Mouse (Mus musculus) lung, embryonic 14.5 days (tissue): Measurements from ENCODE around the gene Agtrap. TPM values are rescaled to one million over a fixed set of nuclear protein-coding genes. Genes with fewer than 3 reads are reported as not detected.

Experiments
- ATAC-seq: fragments of 200-750 bp; cut with Nextera tagmentation; 2 replicates; pipeline ENCODE4 v1.8.0; 2017; ENCODE audit warnings: mild to moderate bottlenecking, moderate TSS enrichment, moderate library complexity; ENCODE audit not compliant: insufficient read depth
- DNase-seq: peaks from one replicate; pipeline ENCODE4 v3.0.0-alpha.2; 2015
- H3K27ac ChIP-seq: fragments of 300-500 bp; sonication (generic); 2 replicates; pipeline ENCODE4 v1.5.1; 2014; ENCODE audit warnings: low read depth, mild to moderate bottlenecking, moderate library complexity
- H3K27me3 ChIP-seq: fragments of 300-500 bp; sonication (generic); 2 replicates; pipeline ENCODE4 v1.6.1; 2014; ENCODE audit warnings: low read length, control low read depth; ENCODE audit not compliant: insufficient read depth
- H3K36me3 ChIP-seq: fragments of 300-500 bp; sonication (generic); 2 replicates; pipeline ENCODE4 v1.6.1; 2014; ENCODE audit warnings: control low read depth; ENCODE audit not compliant: insufficient read depth
- H3K4me1 ChIP-seq: fragments of 300-500 bp; sonication (generic); 2 replicates; pipeline ENCODE4 v1.6.1; 2014; ENCODE audit warnings: antibody characterized with exemption, control low read depth; ENCODE audit not compliant: insufficient read depth
- H3K4me2 ChIP-seq: fragments of 300-500 bp; sonication (generic); 2 replicates; pipeline ENCODE4 v1.6.1; 2014; ENCODE audit warnings: mild to moderate bottlenecking
- H3K4me3 ChIP-seq: fragments of 300-500 bp; sonication (generic); 2 replicates; pipeline ENCODE4 v1.5.1; 2014; ENCODE audit warnings: low read depth, low read length
- H3K9ac ChIP-seq: fragments of 300-500 bp; sonication (generic); 2 replicates; pipeline ENCODE4 v1.6.1; 2014
- H3K9me3 ChIP-seq: fragments of 300-500 bp; sonication (generic); 2 replicates; pipeline ENCODE4 v1.6.1; 2016; ENCODE audit warnings: low read depth, low read length, control low read depth
- CTCF ChIP-seq: IDR thresholded peaks from 2 replicates; pipeline ENCODE4 v1.5.1; 2016; ENCODE audit warnings: antibody characterized with exemption, low read depth
- WGBS: fragments of 180-500 bp; shearing (Covaris S2); extraction: QIAGEN DNeasy Blood & Tissue Kit; methylation state at CpG from one replicate; pipeline ENCODE4 v1.1.7; 2014; 5-methylcytosine and 5-hydroxymethylcytosine counted together
- polyA plus RNA-seq: library from polyadenylated mRNA; unstranded; fragments of >200 nt; fragmentation: Nextera tagmentation; extraction: Ambion mirVana; gene quantifications from 2 replicates; pipeline ENCODE4 v1.2.1, GENCODE M21; 2014

Agtrap gene
- polyA plus RNA-seq, 1 experiment from 2014 or later: 14.2 TPM

- Histone ChIP-seq H3K9ac (no peak overlapping the region), H3K27me3 (no peaks in the 10 kb centered on the region), H3K27ac (no peak overlapping the region), H3K4me2 (no peak overlapping the region), H3K36me3 (peaks cover 58% of the 10 kb centered on the region), H3K4me1 (no peaks in the 10 kb centered on the region), H3K4me3 (no peak overlapping the region), H3K9me3 (no peaks in the 10 kb centered on the region)
- WGBS: 62% methylated on average over 5 of the region's 5 CpGs
- peak; percentile 40 for TF ChIP-seq CTCF
- DNase-seq (no peak), ATAC-seq (no peak)
Observed at GRCm38 (mm10) chr4:148057661-148058209, 30.1 kb downstream of the Agtrap start.

- H3K4me3 ChIP-seq: no peak overlapping the region
- H3K27ac ChIP-seq: no peak overlapping the region
Observed at GRCm38 (mm10) chr4:148056801-148057200, 31.0 kb downstream of the Agtrap start.

GRCm38 (mm10) chr4:148056246-148056645 is 31.6 kb downstream of the Agtrap start:
- H3K4me2 ChIP-seq: no peak overlapping the region
- H3K4me3 ChIP-seq: no peak overlapping the region
- no peak overlapping the region for H3K27ac ChIP-seq
- DNase-seq (no peak), ATAC-seq (no peak)
- no peak overlapping the region for H3K9ac ChIP-seq
- H3K9me3 ChIP-seq: no peaks in the 10 kb centered on the region
- no peak for TF ChIP-seq CTCF
- H3K4me1 ChIP-seq: no peaks in the 10 kb centered on the region
- WGBS: 84% methylated on average over 7 of the region's 7 CpGs
- peaks cover 72% of the 10 kb centered on the region for H3K36me3 ChIP-seq
- no peaks in the 10 kb centered on the region for H3K27me3 ChIP-seq

More at GRCm38 (mm10) chr4:148056801-148057200, 31.0 kb downstream of the Agtrap start:
- TF ChIP-seq CTCF: no peak
- Histone ChIP-seq H3K9me3 (no peaks in the 10 kb centered on the region), H3K9ac (no peak overlapping the region), H3K4me2 (no peak overlapping the region), H3K36me3 (peaks cover 67% of the 10 kb centered on the region), H3K4me1 (no peaks in the 10 kb centered on the region), H3K27me3 (no peaks in the 10 kb centered on the region)
- ATAC-seq (no peak), DNase-seq (no peak)
- WGBS: 85% methylated on average over 4 of the region's 4 CpGs

GRCm38 (mm10) chr4:148054961-148055695 is 32.7 kb downstream of the Agtrap start:
- WGBS: 86% methylated on average over 21 of the region's 21 CpGs
- Histone ChIP-seq H3K4me3 (no peak overlapping the region), H3K36me3 (peaks cover 84% of the 10 kb centered on the region), H3K27me3 (no peaks in the 10 kb centered on the region), H3K27ac (no peak overlapping the region), H3K4me1 (no peaks in the 10 kb centered on the region), H3K9ac (no peak overlapping the region), H3K4me2 (no peak overlapping the region), H3K9me3 (no peaks in the 10 kb centered on the region)
- DNase-seq (no peak), ATAC-seq (no peak)
- TF ChIP-seq CTCF: no peak

- H3K4me3 ChIP-seq: no peak overlapping the region
- H3K4me1 ChIP-seq: no peaks in the 10 kb centered on the region
- DNase-seq (no peak), ATAC-seq (no peak)
- H3K4me2 ChIP-seq: no peak overlapping the region
- H3K36me3 ChIP-seq: peaks cover 95% of the 10 kb centered on the region
- no peaks in the 10 kb centered on the region for H3K9me3 ChIP-seq
- H3K27me3 ChIP-seq: no peaks in the 10 kb centered on the region
- no peak overlapping the region for H3K9ac ChIP-seq
- 87% methylated on average over 12 of the region's 12 CpGs for WGBS
- no peak for TF ChIP-seq CTCF
- H3K27ac ChIP-seq: no peak overlapping the region
Observed at GRCm38 (mm10) chr4:148053417-148053920, 34.4 kb downstream of the Agtrap start.

GRCm38 (mm10) chr4:148052976-148053375 is 34.9 kb downstream of the Agtrap start:
- ATAC-seq (no peak), DNase-seq (no peak)
- no peaks in the 10 kb centered on the region for H3K4me1 ChIP-seq
- H3K4me2 ChIP-seq: no peak overlapping the region
- WGBS: 79% methylated on average over 2 of the region's 2 CpGs
- peaks cover 95% of the 10 kb centered on the region for H3K36me3 ChIP-seq
- TF ChIP-seq CTCF: no peak
- H3K9me3 ChIP-seq: no peaks in the 10 kb centered on the region
- no peak overlapping the region for H3K4me3 ChIP-seq
- no peak overlapping the region for H3K9ac ChIP-seq
- H3K27me3 ChIP-seq: no peaks in the 10 kb centered on the region
- no peak overlapping the region for H3K27ac ChIP-seq

- DNase-seq (no peak), ATAC-seq (no peak)
- H3K9me3 ChIP-seq: no peaks in the 10 kb centered on the region
- no peak overlapping the region for H3K4me3 ChIP-seq
- no peak overlapping the region for H3K4me2 ChIP-seq
- H3K27me3 ChIP-seq: no peaks in the 10 kb centered on the region
- 92% methylated on average over 11 of the region's 11 CpGs for WGBS
- peaks cover 93% of the 10 kb centered on the region for H3K36me3 ChIP-seq
- H3K27ac ChIP-seq: no peak overlapping the region
- no peak for TF ChIP-seq CTCF
- H3K9ac ChIP-seq: no peak overlapping the region
- no peaks in the 10 kb centered on the region for H3K4me1 ChIP-seq
Observed at GRCm38 (mm10) chr4:148051886-148052285, 35.9 kb downstream of the Agtrap start.
